Mouse (Mus musculus): Measurements from ENCODE around the gene Polr3h.

Gene Polr3h

GRCm38 (mm10) chr15:81847161-81847560 is 78.9 kb downstream of the Polr3h start:
- DNase-seq (ENCODE audit: low read depth in 2 of 2, low spot score in 2 of 2), result no peak

DNA sequence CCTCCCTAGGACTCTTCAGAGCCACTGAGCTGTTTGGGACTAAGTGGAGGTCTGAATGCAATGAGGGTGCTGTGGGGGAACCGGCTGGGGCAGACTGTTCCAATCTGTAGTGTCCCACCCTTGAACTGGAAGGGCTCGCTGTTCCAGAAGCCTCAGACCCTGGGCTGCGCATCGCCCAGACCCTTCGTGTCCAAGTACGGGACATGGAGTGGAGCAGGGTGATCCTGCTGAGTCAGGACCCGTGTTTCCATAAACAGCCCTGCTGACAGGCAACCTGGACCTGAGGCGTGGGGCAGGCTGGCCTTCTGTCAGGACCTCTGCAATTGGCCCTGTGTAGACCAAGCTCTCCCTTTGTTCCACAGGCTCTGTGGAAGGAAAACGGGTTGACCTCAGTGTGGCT is 79.3 kb downstream of the Polr3h start:
- DNase-seq (ENCODE audit: low read depth in 2 of 2, low spot score in 2 of 2), result no peak

- DNase-seq (ENCODE audit: low read depth in 2 of 2, low spot score in 2 of 2), result no peak
Observed at GRCm38 (mm10) chr15:81845724-81846123, 80.3 kb downstream of the Polr3h start.

DNA sequence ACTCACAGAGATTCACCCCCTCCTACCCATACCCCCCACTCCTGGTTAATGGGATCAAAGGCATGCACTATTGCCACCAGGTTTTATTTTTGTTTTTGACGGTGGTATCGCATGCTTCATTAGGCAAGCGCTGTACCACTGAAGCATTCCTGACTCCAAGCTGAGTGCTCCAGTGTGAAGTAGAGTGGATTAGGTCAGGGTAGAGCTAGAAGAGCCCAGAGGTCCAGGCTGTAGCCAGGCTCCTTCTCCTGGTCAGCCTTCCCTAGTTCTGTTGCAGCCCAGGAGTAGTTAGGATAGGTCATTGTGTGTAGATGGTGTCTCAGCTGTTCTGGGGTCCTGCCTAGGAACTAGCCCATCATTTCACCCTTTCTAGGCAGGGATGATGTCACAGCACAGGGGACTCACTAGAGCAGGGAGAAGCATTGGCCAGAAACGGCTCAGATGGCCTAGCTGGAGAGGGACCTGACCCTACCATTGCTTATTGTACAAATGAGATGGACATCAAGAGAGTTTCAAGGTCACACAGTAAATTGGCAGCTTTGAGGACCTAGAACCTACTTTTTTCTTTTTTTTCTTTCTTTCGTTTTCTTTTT is 80.9 kb downstream of the Polr3h start:
- no peak for DNase-seq (ENCODE audit: low read depth in 2 of 2, low spot score in 2 of 2)

DNA sequence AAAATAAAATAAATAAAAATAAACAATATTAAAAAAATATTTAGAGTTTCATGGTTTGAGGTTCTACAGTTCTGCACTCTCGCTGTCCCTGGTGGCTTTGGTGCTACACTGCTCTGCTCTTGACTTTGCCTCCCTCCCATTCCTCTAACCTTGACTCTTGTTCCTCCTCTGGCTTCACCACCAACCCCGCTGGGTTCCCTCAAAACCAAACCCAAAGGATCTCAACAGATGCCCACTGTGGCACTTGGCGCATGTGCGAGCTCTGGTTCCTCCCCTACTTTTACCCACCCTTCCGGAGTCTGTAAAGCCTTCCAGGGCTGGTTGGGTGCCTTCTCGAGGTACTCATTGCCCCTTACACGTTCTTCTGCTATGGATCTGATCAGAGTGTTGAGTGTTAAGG is 83.8 kb downstream of the Polr3h start:
- no peak for DNase-seq (ENCODE audit: low read depth in 2 of 2, low spot score in 2 of 2)

DNA sequence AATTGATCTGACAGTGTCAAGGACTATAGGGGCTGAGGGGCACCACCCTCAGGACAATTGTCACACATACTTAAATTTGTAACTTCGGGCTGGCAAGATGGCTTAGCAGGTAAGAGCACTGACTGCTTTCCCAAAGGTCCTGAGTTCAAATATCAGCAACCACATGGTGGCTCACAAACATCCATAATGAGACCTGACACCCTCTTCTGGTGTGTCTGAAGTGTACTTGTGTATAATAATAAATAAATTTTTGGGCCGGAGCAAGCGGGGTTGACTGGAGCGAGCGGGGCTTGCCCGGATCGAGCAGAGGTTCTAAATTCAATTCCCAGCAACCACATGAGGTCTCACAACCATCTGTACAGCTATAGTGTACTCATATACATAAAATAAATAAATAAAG is 85.7 kb downstream of the Polr3h start:
- no peak for DNase-seq (ENCODE audit: low read depth in 2 of 2, low spot score in 2 of 2)

DNA sequence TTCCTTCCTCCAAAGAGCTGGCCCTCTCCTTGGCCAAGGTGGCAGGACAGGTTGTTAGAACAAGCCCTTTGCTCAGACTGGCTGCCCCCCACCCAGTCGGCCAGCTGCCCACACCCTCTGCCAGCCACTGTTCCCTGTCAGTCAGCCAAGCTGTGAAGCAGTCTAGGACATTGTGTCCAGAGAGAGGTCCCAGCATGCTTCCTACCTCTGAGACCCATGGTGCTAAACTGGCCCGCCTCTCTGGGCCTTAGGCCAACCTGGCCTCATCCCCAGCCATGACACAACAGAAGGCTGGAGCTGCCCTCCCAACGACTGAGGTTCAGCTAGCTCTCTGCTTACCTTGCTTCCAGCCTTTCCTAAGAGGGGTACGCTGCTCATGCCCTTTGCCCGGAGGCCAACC is 86.4 kb downstream of the Polr3h start:
- DNase-seq (ENCODE audit: low read depth in 2 of 2, low spot score in 2 of 2), result no peak

- no peak for DNase-seq (ENCODE audit: low read depth in 2 of 2, low spot score in 2 of 2)
Observed at GRCm38 (mm10) chr15:81838554-81839235, 87.3 kb downstream of the Polr3h start.
